Mouse (Mus musculus): ENCODE results near the gene Atp6v1f.

The Atp6v1f gene

DNA sequence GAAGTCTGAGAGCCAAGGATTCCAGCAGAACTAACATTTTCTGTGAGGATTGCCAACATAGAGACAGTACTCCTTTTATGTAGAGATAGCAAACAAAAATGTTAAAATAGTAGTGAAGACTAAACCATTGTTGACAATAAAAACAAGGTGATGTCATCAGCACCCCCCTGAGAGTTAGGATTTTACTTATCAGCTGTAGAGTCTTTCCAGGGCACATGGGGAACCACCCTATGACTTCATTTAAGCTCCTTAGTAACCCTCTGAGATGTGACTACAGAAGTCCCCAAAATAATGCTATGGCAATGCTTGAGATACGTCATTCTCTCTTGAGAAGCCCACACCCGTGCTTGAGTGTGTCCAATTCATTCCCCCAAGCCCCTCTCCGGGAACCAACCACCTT is 4.1 kb upstream of the Atp6v1f start:
- DNase-seq, result no peak

DNA sequence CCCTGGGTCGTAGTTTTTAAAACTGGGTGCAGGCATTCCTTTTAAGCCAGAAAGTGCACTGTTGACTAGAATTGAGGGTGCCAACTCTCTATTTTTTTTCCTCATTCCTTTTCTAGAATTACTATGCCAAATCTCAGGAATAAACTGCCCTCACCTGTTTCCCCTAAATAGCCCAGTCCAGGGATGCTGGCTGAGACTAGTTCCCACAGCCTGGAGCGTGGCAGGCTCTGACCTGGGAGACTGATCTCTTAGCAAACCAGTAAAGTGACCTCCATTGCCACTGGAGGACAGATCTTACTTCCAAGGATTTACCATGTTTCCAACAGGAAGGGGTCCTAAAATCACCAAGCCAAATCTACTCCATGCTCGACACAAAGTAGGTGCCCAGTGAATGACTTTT is 1.3 kb downstream of the Atp6v1f start:
- no peak for DNase-seq

DNA sequence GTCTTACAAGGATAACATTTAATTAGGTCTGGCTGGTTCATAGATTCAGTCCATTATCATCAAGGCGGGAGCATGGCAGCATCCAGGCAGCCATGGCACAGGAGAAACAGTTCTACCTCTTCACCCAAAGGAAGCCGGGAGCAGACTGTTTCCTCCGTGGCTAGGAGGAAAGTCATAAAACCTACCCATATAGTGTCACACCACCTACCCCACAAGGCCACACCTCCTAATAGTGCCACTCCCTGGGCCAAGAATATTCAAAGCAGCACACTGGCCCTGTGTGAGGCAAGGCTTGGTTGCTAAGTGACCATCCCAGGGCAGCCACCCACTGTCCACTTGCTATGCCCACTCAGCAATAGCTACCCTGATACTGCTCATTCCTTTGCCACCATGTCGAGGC is 3.6 kb downstream of the Atp6v1f start, which contains the start of gene Atp6v1fnb:
Gene Atp6v1fnb, plus strand, starts transcription at position 301 of the 400 bp plus-strand sequence.
- no peak for DNase-seq

DNA sequence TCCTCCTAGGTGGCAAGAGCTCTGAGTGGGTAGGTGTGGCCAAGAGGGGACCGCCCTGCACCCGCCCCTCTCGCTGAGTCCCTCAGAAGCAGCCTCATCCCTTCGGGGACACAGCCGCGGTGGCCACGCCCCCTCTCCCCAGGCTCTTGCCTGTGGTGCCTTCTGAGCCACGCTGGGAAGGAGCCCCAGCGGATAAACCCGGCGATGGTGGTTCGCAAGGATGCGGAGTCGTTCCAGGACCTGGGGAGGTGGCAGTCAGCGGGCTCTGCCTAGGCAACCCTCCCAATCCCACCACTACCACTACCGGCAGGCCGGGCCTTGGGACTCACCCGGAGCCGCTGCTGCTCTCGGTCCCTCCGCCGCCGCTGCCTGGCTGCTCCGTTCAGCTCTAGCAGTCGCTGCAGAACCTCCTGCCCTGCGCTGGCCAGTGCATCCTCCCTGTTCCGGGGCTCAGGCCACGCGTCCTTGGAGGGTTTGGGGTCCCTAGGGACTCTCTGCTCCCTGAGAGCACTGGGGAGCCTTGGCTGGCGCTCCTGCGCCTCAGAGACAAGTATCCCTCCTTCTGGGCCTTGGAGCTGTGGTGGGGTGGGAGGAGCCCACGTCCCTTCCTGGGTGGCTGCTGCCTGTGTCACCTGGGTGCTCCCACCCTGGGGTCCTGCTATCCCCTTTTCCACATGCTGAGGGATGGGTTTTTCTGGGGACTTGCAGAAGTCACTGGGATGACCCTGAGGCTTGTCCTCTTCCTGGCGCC is 6.6 kb downstream of the Atp6v1f start:
- peak; percentile 79 for DNase-seq

DNA sequence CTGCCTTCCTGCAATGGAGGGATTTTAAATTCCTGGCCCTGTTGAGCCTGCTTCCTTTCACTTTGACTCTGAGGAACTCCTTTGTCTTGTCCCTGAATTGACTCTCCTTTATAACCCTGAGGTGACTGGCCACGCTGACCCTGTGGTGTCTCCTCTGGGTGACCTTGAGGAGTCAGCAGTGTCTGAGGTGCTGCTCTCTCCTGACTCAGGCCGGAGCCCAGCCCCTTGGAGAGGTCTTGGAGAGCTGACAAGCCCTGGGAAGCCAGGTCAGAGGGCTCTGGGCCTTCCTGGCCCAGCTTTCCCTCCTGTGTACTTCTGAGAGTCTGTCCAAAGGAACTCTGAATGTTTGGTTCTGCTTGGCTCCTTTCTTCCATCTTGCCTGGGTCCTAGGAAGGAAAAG is 7.2 kb downstream of the Atp6v1f start:
- DNase-seq, result no peak

DNA sequence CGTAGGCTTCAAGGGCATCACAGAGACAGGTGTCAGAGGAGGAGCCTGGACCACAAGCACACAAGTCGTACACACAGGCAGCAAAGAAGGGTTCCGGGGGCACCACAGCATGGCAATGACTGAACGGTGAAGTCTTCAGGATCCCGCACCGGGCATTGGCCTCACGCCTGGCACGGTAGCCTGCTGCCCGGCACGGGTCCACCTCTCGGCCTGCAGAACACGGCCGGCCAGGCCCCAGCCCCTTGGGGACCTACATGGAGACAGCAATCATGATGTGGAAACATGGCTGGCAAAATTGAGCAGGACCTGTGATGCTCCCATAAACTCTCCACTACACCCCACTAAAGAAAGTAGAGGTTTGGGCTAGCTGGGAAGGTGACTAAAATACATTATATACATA is 15.2 kb downstream of the Atp6v1f start:
- DNase-seq, result no peak

DNA sequence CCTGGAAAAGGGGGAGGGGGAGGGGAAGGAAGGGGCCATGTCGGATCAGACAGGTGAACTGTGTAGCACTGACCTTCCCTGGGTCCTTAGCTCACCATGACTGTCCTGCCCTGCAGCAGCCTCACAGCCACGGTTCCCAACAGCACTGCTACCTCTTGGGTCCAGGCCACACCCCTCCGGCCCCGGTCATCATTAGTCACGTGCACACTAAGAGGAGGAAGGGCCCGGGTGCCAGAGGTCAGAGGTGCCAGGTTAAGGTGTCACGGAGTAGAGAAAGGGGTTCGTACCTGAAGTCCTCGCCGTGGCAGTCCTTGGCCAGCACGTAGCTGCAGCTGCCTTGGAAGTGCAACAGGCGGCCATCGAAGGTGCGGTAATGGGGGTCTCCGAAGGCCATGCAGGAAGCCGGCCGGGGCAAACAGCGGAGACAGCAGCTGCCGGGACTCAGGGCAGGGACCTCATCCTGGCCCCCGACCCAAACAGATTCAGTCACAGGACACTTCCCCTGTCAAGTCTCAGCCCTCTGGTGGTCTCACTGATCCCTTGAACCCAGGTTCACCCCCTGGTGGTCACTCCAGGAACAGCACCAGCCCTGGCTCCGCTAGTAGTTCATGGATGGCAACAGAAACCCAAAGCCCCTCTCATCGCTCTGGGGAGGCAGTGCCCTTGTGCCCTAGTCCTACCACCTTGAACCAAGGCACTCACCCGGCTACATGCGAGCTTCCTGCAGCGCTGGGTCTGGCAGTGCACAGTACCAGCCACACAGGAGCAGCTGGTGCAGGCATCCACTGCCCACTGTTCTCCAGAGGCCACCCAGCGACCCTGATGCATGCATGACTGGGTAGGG is 17.4 kb downstream of the Atp6v1f start:
- DNase-seq, result no peak

DNA sequence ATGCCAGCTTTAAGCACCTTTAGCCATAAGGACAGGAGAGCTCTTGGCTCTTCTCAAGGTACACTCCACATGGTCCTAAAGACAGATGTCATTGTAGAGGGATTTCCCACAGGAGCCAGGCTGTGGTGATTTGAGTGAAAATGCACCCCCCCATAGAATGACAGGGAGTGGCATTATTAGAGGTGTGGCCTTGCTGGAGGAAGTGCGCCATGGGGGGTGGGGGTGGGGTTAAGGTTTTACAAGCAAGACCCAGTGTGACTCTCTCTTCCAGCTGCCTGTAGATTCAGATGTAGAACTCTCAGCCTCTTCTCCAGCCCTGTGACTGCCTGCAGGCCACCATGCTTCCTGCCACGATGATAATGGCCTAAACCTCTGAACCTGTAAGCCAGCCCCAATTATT is 18.4 kb downstream of the Atp6v1f start:
- DNase-seq, result no peak

DNA sequence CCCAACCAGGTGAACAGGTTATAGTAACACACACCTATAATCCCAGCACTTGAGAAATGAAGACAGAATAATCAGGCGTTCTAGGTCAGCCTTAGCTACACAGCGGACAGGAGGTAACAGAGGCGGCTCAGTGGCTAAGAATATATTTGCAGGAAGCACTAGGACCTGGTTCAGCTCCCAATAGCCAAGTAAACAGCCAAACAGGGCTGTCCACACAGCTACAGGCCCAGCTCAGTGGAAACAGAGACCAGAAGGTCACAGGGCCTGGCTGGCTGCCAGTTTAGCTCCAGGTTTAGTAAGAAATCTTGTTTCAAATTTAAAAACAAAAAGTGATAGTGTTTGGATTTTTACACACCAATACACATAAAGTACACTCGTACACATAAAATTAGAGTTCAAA is 26.6 kb downstream of the Atp6v1f start:
- no peak for DNase-seq

DNA sequence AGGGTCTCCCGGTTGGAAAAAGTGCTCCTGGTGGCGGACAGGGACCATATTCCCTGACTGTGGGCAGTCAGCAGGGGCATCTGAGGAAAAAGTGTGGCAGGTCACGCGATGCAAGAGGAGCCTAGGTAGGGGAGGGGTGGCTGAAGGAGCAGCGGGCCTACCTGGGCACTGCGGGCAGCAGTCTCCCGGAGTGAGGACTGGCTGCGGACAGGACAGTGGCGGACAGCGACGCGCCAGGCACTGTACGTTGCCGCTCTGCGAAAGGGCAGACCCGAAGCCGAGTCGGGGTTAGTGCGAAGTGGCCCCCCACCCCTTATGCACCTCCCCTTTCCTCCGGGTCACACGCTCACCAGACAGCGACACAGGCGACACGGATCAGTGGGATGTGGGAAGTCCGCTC is 28.8 kb downstream of the Atp6v1f start:
- no peak for DNase-seq

DNA sequence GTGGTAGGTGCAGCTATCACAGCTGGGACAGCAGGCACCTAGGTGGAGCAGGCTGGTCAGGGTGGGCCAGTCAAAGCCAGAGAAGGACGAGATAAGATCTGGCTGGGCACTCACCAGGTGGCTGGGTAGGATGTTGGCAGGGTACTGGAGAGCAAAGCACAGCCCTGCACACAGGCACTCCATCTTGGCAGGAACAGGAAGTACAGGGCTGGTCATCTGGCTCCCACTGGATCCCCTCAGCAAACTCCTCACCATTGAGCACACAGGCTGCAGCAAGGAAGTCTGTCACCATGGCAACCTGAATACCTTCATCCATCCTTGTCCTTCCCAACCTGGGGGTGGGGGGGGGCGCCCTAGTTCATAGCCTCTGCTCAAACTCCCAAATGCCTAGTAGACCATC is 30.3 kb downstream of the Atp6v1f start:
- DNase-seq, result no peak

DNA sequence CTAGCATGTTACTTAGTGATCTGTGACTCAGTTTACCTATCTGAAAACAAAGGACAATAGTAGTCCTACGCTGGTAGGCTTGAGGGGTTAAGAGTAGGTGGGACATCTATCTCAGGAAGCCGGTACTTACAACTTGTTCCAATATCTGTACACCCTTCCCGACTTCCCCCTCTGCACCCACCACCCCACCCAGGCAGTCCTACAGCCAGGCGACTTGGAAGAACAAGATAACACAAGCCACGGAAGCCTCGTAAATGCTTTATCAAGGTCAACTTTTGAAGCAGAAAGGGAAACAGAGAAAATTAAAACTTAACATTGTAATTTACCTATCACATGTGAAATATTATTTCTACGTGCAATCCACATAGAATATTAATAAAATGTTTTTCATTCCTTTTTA is 32.7 kb downstream of the Atp6v1f start:
- DNase-seq, result no peak

DNA sequence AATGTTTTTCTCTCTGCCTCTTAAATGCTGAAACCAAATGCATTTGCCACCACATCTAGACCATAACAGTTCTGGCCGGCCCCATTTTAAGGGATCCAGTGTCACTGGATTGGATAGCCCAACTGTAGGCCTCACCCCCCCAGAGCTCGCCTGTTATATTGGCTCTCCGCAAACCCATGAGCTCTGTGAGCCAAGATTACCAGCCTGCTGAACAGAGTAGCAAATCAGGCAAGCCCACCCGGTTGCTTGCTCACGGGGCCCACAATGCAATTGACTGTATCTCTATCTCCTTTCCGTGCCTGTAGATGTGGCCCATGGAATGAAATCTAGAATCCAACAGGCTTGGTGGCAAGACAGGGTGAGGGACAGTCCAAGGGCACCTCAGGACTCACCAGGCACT is 33.3 kb downstream of the Atp6v1f start:
- no peak for DNase-seq

DNA sequence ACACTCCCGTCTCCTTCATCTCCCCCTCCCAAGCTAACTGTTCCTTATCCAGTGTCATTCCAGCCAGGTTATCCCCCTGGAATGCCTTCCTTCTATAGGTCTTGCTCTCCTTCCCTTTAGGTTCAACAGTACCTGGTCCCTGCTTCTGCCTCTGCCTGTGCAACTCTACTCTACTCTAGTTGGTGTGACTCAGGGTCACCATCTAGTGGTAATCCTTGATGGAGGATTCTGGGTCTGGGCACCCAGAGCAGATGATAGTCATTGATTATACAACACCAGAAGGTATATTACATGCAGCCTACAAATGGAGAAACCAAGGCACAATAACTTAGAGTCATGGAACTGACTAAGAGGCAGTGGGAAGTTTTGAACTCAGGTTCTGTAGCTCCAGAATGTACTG is 34.1 kb downstream of the Atp6v1f start:
- DNase-seq, result no peak

DNA sequence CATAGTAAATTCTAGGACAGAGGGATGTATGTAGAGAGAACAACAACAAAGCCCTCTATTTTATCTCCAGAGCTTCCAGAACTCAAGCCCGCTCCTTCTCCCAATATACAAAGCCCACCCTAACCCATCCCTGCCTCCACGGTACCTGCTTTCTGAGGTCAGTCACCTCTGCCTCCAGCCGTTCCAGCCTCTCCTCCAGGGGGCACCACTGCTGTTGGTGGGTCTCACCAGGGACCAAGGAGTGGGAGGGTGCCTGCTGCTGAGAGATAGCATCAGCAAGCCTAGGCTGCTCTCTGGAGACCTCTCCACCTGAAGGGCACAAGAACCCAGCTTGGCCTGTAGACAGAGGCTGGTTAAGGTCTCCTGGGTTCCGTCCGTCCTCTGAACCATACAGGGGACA is 38.0 kb downstream of the Atp6v1f start:
- DNase-seq, result no peak

DNA sequence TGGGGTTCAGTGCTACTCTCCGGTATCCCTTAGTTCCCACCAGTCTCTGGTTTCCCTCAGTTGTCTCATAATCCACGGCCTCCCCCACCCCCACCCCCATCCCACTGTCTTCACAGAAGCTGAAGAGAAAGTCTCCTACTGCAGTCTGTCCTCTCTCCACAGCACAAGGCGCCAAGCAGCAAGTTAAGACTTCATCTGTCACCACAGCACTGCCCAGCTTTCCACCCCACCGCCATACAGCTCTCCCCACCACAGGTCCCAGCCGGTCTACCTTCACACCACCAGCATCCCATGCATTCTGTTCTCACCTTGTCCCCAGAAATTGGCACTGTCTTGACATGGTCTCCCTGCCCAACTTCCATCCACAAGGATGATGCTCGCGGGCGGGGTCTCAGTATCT is 39.3 kb downstream of the Atp6v1f start:
- DNase-seq, result no peak

DNA sequence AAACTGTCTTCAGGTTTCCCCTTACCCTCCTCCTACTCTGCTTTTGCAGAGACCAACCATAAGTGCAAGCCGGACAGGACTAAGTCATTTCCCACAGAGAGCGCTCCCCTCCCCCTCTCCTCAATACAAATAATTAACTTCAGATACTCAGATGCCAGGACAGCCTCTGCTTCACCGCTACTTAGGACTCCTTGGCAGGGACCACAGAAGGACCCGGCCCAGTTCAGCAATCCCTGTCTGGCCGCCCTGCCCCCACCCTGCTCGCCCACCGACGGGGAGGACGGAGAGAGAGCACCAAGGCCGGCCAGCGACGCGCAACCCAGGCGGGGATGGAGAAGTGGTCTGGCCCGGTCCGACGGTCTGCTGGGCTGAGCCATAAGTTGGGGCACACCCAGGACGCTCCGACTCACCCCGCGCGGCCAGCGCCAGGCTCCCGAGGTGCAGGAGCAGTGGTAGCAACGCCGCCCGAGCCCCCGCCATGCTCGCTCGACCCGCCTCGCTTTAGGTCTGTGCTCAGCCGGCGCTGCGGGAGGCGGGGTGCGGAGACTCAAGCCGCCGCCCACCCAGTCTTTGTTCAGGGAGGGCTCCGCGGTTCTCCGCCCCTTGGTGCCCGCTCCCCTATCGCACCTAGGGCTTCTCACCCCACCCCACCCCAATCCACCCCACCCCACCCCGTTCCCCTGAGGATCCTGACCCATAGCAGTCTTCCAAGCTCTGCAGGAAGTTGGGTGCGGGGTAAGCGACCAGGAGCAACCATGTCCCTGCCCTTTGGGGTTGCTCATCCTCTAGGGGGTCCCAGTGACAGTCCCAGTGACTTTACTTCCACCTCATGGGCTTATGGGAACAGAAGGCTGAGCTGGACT is 40.2 kb downstream of the Atp6v1f start, which contains the start of gene Kcp:
Gene Kcp, minus strand, starts transcription at position 506 of the 863 bp plus-strand sequence.
- no peak for DNase-seq

DNA sequence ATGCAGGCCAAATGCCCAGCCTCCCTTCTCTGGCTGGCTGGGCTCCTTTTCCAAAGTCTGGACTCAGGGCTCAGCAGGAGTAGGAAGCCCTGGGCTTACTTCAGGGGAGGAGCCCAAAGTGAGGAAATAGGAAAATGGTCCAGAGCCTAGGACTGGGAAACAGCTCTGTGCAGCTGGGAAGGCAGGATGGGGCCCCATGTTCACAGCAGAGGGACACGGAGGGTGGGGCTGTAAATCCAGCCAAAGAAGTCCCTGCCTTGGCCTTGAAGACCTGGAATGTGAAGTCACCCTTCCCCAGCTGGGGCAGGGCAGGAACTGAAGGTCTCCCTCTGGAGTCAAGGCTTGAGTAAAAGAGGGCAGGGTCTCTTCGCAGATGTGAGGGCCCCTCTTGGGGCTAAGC is 41.6 kb downstream of the Atp6v1f start:
- DNase-seq, result no peak

DNA sequence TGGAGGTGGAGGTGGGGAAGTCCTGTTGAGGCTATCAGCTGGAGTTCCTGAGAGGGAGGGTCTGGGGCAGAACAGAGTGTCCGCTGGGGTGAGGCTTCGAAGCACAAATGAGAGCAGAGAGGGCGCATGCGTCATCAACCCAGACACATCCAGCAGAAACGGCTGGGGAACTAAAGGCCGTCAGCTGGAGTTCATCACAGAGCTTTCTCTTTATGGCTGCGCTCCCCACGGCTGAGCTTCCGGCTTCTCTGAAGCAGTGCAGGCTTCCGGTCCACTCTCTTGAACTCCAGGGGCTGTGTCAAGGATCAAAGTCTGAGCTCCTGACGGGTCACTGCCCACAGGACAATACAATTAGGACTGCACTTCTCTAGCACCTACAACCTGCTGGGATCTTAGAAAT is 45.8 kb downstream of the Atp6v1f start:
- DNase-seq, result no peak

DNA sequence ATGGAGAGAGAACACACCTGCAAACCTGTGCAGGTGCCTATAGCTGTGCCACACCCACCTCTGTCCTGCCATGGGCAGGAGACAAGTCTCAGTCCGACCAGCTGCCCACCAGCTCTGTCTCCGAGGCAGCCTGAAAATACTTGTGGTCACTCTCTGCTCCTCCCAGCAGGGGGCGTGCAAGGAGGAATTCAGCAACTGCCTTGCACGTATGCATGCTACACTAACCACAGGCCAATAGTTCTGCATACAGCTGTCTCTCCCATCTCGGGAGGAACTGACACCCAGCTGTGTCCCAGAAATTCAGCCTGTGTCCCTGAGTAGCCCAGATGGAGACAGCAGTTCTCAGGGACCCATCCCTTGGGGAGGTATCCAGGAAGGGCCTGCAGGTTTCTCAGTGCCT is 49.6 kb downstream of the Atp6v1f start:
- DNase-seq, result peak; percentile 59

Measured in right cerebral cortex, postnatal 25 days (tissue).